Mouse (Mus musculus) kidney, adult 2 months (tissue): ENCODE results near the gene B4galt1. TPM values are rescaled to one million over a fixed set of nuclear protein-coding genes. Genes with fewer than 3 reads are reported as not detected.
A peak's percentile ranks its signal among the peaks of the same experiment; 100 is the strongest.

Experiments
- DNase-seq: peaks from one replicate; pipeline ENCODE4 v3.0.0; 2021
- H3K27ac ChIP-seq: fragments of 200-500 bp; 2 replicates; pipeline ENCODE4 v1.5.1; 2012; ENCODE audit warnings: low read depth, low read length, control low read depth, inconsistent platforms; ENCODE audit not compliant: insufficient read depth
- H3K27me3 ChIP-seq: fragments of 200-500 bp; replicated peaks from 2 replicates; pipeline ENCODE4 v1.6.1; 2012; ENCODE audit warnings: mild to moderate bottlenecking, moderate library complexity, low read length, inconsistent platforms; ENCODE audit not compliant: control insufficient read depth, insufficient read depth
- H3K36me3 ChIP-seq: fragments of 200-500 bp; 2 replicates; pipeline ENCODE4 v1.6.1; 2012; ENCODE audit warnings: mild to moderate bottlenecking, moderate library complexity, low read length, inconsistent platforms; ENCODE audit not compliant: control insufficient read depth, insufficient read depth
- H3K4me1 ChIP-seq: fragments of 200-500 bp; 2 replicates; pipeline ENCODE4 v1.6.1; 2011; ENCODE audit warnings: low read length; ENCODE audit not compliant: control insufficient read depth, insufficient read depth
- H3K4me3 ChIP-seq: fragments of 200-500 bp; 2 replicates; pipeline ENCODE4 v1.5.1; 2011; ENCODE audit warnings: mild to moderate bottlenecking, low read depth, low read length, control low read depth; ENCODE audit not compliant: insufficient read depth
- CTCF ChIP-seq: fragments of 200-500 bp; conservative IDR thresholded peaks from 2 replicates; pipeline ENCODE4 v1.5.1; 2011; ENCODE audit warnings: low read depth, mild to moderate bottlenecking, control low read depth, low read length, moderate library complexity, mixed read lengths; ENCODE audit not compliant: insufficient read depth, insufficient read length
- POLR2A ChIP-seq: fragments of 200-500 bp; IDR thresholded peaks from one replicate; pipeline ENCODE4 v1.6.1; 2011; ENCODE audit warnings: low read depth, low read length, control low read depth
- WGBS: fragments of 180-500 bp; shearing (Covaris S2); methylation state at CpG from one replicate; pipeline ENCODE4 v1.1.7; 2018; 5-methylcytosine and 5-hydroxymethylcytosine counted together
- polyA plus RNA-seq: library from polyadenylated mRNA; depleted of rRNA; stranded (reverse); fragments of >200 nt; gene quantifications from 2 replicates; pipeline ENCODE4 v1.2.3, GENCODE M21; 2012

B4galt1 gene
- polyA plus RNA-seq, 1 experiment, result 22.2 TPM

DNA sequence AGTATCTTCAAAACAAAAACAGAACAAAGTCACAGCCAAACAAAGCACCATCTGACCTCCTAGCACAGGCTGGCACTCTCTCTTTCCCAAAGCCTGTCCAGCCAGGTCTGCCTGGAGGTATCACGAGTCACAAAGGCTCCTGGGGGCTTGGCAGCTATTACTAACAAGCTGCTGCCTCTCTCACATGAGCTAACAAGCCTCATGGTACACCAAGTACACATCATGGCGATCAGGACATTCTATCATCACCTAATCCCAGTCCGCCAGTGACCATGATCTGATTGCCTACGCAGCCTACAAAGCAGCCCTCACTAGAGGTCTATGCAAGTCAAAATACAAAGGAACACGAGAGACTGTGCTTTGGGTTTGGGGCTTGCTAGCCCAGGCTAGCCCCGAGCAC is 34.7 kb downstream of the B4galt1 start:
- TF ChIP-seq CTCF, result no peak
- WGBS, result 95% methylated on average over 6 of the region's 6 CpGs
- Histone ChIP-seq H3K36me3 (no peaks in the 10 kb centered on the region), H3K4me3 (no peak overlapping the region), H3K27ac (no peak overlapping the region), H3K4me1 (peaks cover 36% of the 10 kb centered on the region), H3K27me3 (no peaks in the 10 kb centered on the region)
- no peak for DNase-seq

DNA sequence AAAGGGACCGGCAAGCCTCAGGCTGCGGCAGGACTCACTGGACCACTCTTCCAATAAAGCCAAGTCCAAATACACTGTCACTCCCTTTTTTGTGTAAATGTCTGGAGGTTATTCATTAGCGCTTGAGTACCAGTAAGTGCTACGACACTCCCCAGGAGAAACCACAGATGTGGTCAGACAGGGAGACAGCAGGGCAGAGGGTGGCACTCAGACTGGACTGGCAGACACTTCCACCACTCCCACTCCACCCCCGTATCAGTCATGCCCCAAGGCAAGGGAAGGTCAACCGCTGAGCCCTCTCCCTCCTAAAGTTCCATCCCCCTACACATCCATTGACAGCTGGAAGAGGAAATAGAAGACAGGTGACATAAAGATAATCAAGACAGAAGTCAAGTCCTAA is 35.4 kb downstream of the B4galt1 start:
- H3K27me3 ChIP-seq, result no peaks in the 10 kb centered on the region
- H3K27ac ChIP-seq, result no peak overlapping the region
- DNase-seq, result no peak
- no peaks in the 10 kb centered on the region for H3K36me3 ChIP-seq
- 56% methylated on average over 6 of the region's 6 CpGs for WGBS
- TF ChIP-seq CTCF (no peak), POLR2A (no peak)
- H3K4me1 ChIP-seq, result peaks cover 40% of the 10 kb centered on the region
- H3K4me3 ChIP-seq, result no peak overlapping the region

DNA sequence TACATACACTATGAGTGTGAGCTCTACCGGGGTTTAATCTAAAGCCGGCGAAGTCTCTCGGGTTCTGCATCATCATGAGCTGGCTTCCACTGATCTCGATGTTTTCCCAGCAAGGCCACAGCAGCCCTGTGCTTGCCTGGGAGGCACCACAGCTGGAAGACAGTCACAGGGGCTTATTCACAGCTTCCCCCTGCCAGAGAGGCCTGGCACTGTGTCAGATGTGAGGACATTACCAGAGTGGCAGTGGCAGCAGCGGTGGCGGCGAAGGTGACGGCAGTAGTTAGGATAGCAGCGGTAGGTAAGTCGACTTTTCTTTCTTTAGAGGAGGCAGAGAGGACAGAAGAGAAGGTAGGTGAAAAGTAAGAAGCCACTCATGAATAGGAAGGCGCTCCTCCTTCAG is 35.9 kb downstream of the B4galt1 start:
- Histone ChIP-seq H3K4me3 (no peak overlapping the region), H3K4me1 (peaks cover 40% of the 10 kb centered on the region), H3K27me3 (no peaks in the 10 kb centered on the region), H3K36me3 (0 out of 2 replicates have a peak, but pooled peaks cover under 1% of the 10 kb centered on the region), H3K27ac (no peak overlapping the region)
- WGBS, result 82% methylated on average over 12 of the region's 12 CpGs
- TF ChIP-seq CTCF, result no peak
- no peak for TF ChIP-seq POLR2A
- DNase-seq, result no peak

DNA sequence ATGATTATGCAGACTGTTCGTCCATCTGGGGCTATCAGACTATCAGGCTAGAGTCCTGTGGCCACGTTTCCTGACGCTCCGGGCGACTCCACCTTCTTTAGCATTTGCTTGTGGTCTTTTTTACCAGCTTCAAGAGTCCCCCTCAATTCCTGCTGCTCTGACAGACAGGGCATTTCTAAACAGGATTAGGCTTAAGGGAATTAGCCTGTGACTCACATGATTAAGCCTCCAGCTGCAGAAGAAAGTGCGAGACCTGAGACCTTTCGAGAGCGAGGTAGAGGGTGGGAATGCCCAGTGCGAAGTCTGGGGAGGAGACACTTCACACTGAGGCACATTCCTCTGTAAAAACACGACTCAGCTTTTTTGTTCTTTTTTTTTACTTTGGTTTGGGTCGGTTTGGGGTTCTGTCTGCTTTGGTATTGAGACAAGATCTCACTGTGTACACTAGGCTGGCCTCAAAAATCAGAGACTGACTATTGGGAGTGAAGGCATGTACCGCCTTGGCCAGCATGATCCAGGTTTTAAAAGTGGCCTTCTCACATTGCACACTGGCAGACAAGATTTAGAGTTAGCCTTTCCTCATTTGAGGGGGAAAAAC is 37.9 kb downstream of the B4galt1 start:
- peak overlapping the region; percentile 65 for H3K27ac ChIP-seq
- 52% methylated on average over 12 of the region's 12 CpGs for WGBS

DNA sequence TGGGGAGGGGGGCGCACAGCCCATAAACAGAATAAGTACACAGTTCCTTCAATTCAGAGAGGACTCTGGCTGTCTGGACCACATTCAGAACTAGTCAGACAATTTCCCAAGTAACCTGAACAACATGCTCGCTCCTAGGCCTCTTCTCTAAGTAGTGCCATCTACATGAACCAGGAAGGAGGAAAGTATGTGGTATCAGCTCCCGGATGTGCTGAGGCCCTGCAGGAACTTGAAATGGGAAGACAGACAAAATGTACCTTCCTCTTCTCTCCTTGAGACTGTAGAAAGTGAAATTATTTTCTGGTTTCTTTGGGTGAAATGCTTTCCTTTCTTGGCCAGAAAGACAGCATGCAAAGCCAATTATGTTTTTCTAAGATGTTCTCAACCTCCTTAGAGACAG is 38.7 kb downstream of the B4galt1 start:
- TF ChIP-seq CTCF (no peak), POLR2A (no peak)
- DNase-seq, result no peak
- H3K27ac ChIP-seq, result peak overlapping the region; percentile 65; the same call in 1 of the 2 replicates
- 69% methylated on average over 3 of the region's 3 CpGs for WGBS
- H3K27me3 ChIP-seq, result no peaks in the 10 kb centered on the region
- peaks cover 2% of the 10 kb centered on the region; the same call in 1 of the 2 replicates for H3K36me3 ChIP-seq
- H3K4me1 ChIP-seq, result peaks cover 38% of the 10 kb centered on the region
- no peak overlapping the region for H3K4me3 ChIP-seq

More for the DNA sequence above, 37.9 kb downstream of the B4galt1 start:
- DNase-seq, result peak; percentile 34
- Histone ChIP-seq H3K27me3 (no peaks in the 10 kb centered on the region), H3K4me1 (peaks cover 34% of the 10 kb centered on the region), H3K4me3 (no peak overlapping the region), H3K36me3 (peaks cover 2% of the 10 kb centered on the region; the same call in 1 of the 2 replicates)
- no peak for TF ChIP-seq CTCF
- TF ChIP-seq POLR2A, result no peak

DNA sequence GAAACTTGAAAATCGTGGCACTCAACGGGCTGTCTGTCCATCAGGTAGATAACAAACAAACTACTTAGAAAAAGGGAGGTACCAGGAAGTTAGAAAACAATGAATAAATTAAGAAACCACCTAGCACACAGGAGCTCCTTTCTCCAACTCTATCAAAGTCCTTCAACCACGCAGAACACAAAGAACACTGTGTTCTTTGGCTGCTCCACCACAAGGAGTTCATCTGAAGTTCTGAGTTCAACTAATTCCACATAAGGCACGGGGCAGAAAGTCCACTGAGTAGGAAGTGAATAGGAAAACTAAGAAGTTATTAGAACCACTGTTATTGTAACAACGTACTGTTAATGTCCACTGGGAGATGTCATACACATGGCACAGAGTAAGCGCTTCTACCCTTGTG is 39.4 kb downstream of the B4galt1 start:
- H3K27ac ChIP-seq, result peak overlapping the region; percentile 53
- WGBS, result 51% methylated on average over 6 of the region's 6 CpGs
- H3K27me3 ChIP-seq, result no peaks in the 10 kb centered on the region
- TF ChIP-seq CTCF, result no peak
- no peak for TF ChIP-seq POLR2A
- no peak overlapping the region for H3K4me3 ChIP-seq
- peaks cover 38% of the 10 kb centered on the region for H3K4me1 ChIP-seq
- peaks cover 2% of the 10 kb centered on the region; the same call in 1 of the 2 replicates for H3K36me3 ChIP-seq
- peak; percentile 77 for DNase-seq

DNA sequence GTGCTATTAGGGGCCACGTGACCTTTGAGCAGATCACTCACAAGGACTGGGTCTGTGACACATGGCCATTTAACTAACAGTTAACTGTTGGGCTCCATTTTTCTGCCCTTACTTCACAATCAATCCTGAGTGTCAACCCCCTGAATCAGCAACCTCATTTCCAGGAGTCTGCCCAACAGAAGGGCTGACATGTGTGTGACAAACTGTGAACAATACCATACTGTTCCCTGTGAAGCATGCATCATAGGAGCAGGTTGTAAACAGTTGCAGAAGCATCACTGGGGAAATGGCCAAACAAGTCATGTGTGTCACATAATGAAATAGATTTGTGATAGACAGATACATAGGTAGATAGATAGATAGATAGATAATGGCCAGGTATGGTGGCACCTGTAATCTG is 40.9 kb downstream of the B4galt1 start:
- 94% methylated on average over 1 of the region's 1 CpGs for WGBS
- no peak for DNase-seq
- no peak overlapping the region for H3K4me3 ChIP-seq
- no peak for TF ChIP-seq CTCF
- TF ChIP-seq POLR2A, result no peak
- H3K36me3 ChIP-seq, result peaks cover 2% of the 10 kb centered on the region; the same call in 1 of the 2 replicates
- no peaks in the 10 kb centered on the region for H3K27me3 ChIP-seq
- H3K27ac ChIP-seq, result no peak overlapping the region
- H3K4me1 ChIP-seq, result peaks cover 35% of the 10 kb centered on the region
